Mouse (Mus musculus) stomach, postnatal 0 days (tissue): ENCODE measurements around the gene Lypd6b.

ENCODE experiments used
- CTCF ChIP-seq: IDR thresholded peaks from 2 replicates; pipeline ENCODE4 v1.5.1; 2016; ENCODE audit warnings: antibody characterized with exemption, low read depth, mild to moderate bottlenecking, moderate library complexity
- EP300 ChIP-seq: optimal IDR thresholded peaks from 2 replicates; pipeline ENCODE3; 2016; ENCODE audit warnings: antibody characterized with exemption

DNA sequence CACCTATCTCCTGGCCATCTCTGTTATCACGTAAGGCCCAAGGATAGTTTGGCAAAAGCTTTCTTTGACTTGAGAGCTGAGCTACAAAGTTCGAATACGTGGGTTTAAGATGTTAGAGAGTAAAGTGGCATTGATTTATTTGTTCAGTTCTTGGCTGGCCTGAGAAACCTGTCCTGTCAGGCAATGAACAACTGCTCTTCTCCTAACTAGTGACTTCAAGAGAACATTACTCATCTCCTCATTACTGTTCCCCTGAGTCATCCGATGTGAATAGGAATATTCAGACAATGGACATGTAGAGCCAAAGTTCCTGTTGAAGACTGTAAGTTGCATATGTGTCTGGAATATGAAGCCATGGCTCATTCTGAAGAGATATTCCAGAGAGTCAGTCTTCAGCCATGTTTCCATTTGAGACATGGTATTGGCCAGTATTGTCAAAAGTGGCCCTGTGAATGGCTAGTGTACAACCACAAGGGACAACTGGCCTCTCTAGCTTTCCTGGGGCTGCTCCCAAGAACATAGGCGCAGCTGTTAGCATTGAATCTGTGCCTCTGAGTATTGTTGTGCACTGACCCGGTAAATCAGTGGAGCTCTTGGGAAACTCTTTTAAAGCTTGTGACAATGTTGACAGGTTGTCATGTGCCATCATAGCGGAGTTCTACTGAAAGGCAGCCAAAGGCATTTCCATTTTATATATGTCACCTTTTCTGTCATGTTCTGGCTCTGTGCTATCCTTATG is 124.0 kb downstream of the Lypd6b start:
- TF ChIP-seq EP300 = no peak
- TF ChIP-seq CTCF = no peak
